Mouse (Mus musculus): Measurements from ENCODE around the gene Kif4. TPM values are rescaled to one million over a fixed set of nuclear protein-coding genes. Genes with fewer than 3 reads are reported as not detected.

Gene Kif4
- total and polyA plus RNA-seq, 3 experiments = 24.0 to 34.6 (median 29.5) TPM

DNA sequence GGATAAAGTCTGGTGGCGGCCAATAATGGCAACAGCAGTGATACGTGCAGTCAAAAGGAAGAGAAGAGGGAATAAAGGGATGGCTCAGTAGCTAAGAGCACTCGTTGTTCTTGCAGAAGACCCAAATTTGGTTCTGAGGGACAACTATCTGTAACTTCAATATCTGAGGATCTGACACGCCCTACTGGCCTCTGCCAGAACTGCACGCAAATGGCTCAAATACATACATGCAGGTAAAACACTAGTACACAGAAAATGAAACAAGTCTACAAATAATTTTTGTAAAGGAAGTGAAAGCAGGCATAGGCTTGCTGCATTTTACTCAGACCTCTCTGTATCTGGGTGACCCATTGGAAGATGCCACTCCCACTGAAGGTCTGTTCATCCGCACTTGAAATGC lies 140.3 kb downstream of the Kif4 start:
- TF ChIP-seq IRF4 (IDR thresholded peaks at IDR 0.05; ENCODE audit: low read depth, low read length) = no peak
- no peak for TF ChIP-seq SIN3A (IDR thresholded peaks at IDR 0.05; ENCODE audit: low read length)
- TF ChIP-seq RAD21 (IDR thresholded peaks at IDR 0.05; ENCODE audit: low read depth, low read length) = peak; percentile 60
- TF ChIP-seq USF1 (IDR thresholded peaks at IDR 0.05; ENCODE audit: low read depth, low read length) = no peak
- peak; percentile 28 to 60; a peak in 3 of 4 replicates for TF ChIP-seq CTCF (conservative IDR thresholded peaks at IDR 0.05 in 1 of 2, IDR thresholded peaks at IDR 0.05 in 1 of 2; ENCODE audit: low read depth in 2 of 2, low read length in 2 of 2)
- DNase-seq (ENCODE audit: extremely low read depth) = peak; percentile 34
- H3K9me3 ChIP-seq (replicated peaks; ENCODE audit: low read length) = no peaks in the 10 kb centered on the region
- H3K27me3 ChIP-seq (replicated peaks) = no peaks in the 10 kb centered on the region
- H3K4me1 ChIP-seq (ENCODE audit: control insufficient read depth in 1 of 2, insufficient read depth in 2 of 2) = no peaks in the 10 kb centered on the region
- dilution Hi-C loops (cut with MboI; ENCODE audit: extremely low pct_ligation_motif_present, extremely low pct_unique_long_range_greater_than_20kb, low sequenced_read_pairs) = no loop called here
- H3K79me2 ChIP-seq (replicated peaks; ENCODE audit: control insufficient read depth, extremely low read depth, insufficient read depth, poor library complexity, severe bottlenecking) = no peaks in the 10 kb centered on the region
- H3K27ac ChIP-seq (ENCODE audit: insufficient read depth, low read depth) = no peak overlapping the region
- no peak overlapping the region for H3K4me2 ChIP-seq (ENCODE audit: insufficient read depth, low read depth, poor library complexity, severe bottlenecking)
- no peak overlapping the region for H3K9ac ChIP-seq (ENCODE audit: insufficient read depth, low read depth)
- in situ Hi-C loops (cut with MboI; ENCODE audit: low pct_ligation_motif_present, low pct_unique_long_range_greater_than_20kb, low sequenced_read_pairs) = no loop called here
- H3K36me3 ChIP-seq (replicated peaks in 1 of 2; ENCODE audit: control insufficient read depth in 1 of 2, insufficient read depth in 1 of 2, low read length in 1 of 2) = no peaks in the 10 kb centered on the region
- no peak overlapping the region for H3K4me3 ChIP-seq (replicated peaks in 1 of 3; ENCODE audit: low read depth in 2 of 3, low read length in 2 of 3, poor library complexity in 1 of 3)

DNA sequence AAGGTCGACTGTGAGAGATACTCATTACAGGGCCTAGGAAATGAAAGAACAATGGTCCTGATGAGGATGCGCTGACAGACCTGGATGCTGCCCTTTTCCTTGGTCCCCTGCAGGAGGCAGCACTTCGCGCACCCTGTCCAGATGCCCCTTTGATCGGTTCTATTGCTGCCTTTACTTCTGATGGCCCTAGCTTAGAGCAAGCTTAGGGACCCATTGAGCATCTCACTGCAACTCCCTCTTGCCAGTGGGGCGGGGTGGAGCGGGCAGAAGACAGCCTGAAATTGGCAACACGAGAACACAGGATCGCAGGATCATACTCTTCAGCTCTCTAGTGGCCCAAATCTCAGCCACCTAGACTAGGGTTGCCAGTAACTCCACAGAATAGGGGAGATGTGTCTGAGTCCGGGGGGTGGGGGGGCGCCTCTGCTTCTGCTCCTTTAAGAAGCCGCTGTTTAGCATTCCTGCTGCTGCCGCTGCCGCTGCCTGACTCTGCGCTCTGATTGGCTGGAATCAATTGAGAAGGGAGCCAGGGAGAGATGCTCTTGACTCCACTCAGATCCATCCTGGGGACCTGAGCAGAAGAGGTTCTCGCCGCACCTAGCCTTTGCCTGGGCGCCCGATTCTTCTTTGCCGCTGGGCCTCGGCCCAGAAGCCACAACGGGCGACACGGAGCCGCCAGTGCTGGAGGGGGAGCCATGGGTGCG lies 141.8 kb downstream of the Kif4 start, which contains the start of gene Dlg3:
TSS of gene Dlg3 (plus strand) at position 542 of the 704 bp plus-strand sequence.
- H3K4me1 ChIP-seq (ENCODE audit: control insufficient read depth in 1 of 2, insufficient read depth in 2 of 2) = no peaks in the 10 kb centered on the region
- no peaks in the 10 kb centered on the region for H3K36me3 ChIP-seq (replicated peaks in 1 of 2; ENCODE audit: control insufficient read depth in 1 of 2, insufficient read depth in 1 of 2, low read length in 1 of 2)
- dilution Hi-C loops (cut with MboI; ENCODE audit: extremely low pct_ligation_motif_present, extremely low pct_unique_long_range_greater_than_20kb, low sequenced_read_pairs) = no loop called here
- TF ChIP-seq SMC3 (IDR thresholded peaks at IDR 0.05; ENCODE audit: low read depth, low read length) (no peak), CTCF (conservative IDR thresholded peaks at IDR 0.05 in 1 of 2, IDR thresholded peaks at IDR 0.05 in 1 of 2; ENCODE audit: low read depth in 2 of 2, low read length in 2 of 2) (no peak), MYC (IDR thresholded peaks at IDR 0.05; ENCODE audit: low read depth, low read length) (no peak), TBP (conservative IDR thresholded peaks at IDR 0.05; ENCODE audit: low read depth, low read length) (no peak), BHLHE40 (IDR thresholded peaks at IDR 0.05; ENCODE audit: low read depth, low read length) (no peak), POLR2AphosphoS2 (IDR thresholded peaks at IDR 0.05; ENCODE audit: low read depth, low read length) (no peak), MAX (IDR thresholded peaks at IDR 0.05; ENCODE audit: low read length) (no peak), TCF12 (IDR thresholded peaks at IDR 0.05; ENCODE audit: low read depth, low read length) (no peak), ZNF384 (IDR thresholded peaks at IDR 0.05; ENCODE audit: low read depth, low read length) (no peak), PAX5 (IDR thresholded peaks at IDR 0.05; ENCODE audit: low read length) (no peak), NRF1 (IDR thresholded peaks at IDR 0.05; ENCODE audit: low read depth, low read length) (no peak), UBTF (IDR thresholded peaks at IDR 0.05; ENCODE audit: low read depth, low read length) (no peak), MAFK (IDR thresholded peaks at IDR 0.05; ENCODE audit: insufficient replicate concordance, low read length) (no peak), SIN3A (IDR thresholded peaks at IDR 0.05; ENCODE audit: low read length) (no peak)
- H3K27me3 ChIP-seq (replicated peaks) = no peaks in the 10 kb centered on the region
- H3K4me2 ChIP-seq (ENCODE audit: insufficient read depth, low read depth, poor library complexity, severe bottlenecking) = no peak within 1 kb of the TSS
- DNase-seq (ENCODE audit: extremely low read depth) = no peak
- H3K9ac ChIP-seq (ENCODE audit: insufficient read depth, low read depth) = no peak within 1 kb of the TSS
- no peak within 1 kb of the TSS for H3K27ac ChIP-seq (ENCODE audit: insufficient read depth, low read depth)
- in situ Hi-C loops (cut with MboI; ENCODE audit: low pct_ligation_motif_present, low pct_unique_long_range_greater_than_20kb, low sequenced_read_pairs) = no loop called here
- no peaks in the 10 kb centered on the region for H3K9me3 ChIP-seq (replicated peaks; ENCODE audit: low read length)
- no peaks in the 10 kb centered on the region for H3K79me2 ChIP-seq (replicated peaks; ENCODE audit: control insufficient read depth, extremely low read depth, insufficient read depth, poor library complexity, severe bottlenecking)
- no peak within 1 kb of the TSS for H3K4me3 ChIP-seq (replicated peaks in 1 of 3; ENCODE audit: low read depth in 2 of 3, low read length in 2 of 3, poor library complexity in 1 of 3)

All from CH12.LX (cell line).